Mouse (Mus musculus) embryonic facial prominence, embryonic 10.5 days (tissue): ENCODE measurements around the gene Ms4a6b. TPM values are rescaled to one million over a fixed set of nuclear protein-coding genes. Genes with fewer than 3 reads are reported as not detected.
"Not testable (repeated sequence)": the region's sequence is repeated elsewhere in the genome, so short reads cannot be mapped to it uniquely, and the experiment has no call there.

ENCODE experiments used
- DNase-seq: peaks from one replicate; pipeline ENCODE4 v3.0.0-alpha.2; 2017; ENCODE audit warnings: low spot score
- H3K27ac ChIP-seq: fragments of 300-500 bp; sonication (generic); replicated peaks from 2 replicates; pipeline ENCODE4 v1.5.1; 2016; ENCODE audit warnings: mild to moderate bottlenecking
- H3K27me3 ChIP-seq: fragments of 300-500 bp; sonication (generic); replicated peaks from 2 replicates; pipeline ENCODE4 v1.6.1; 2016; ENCODE audit warnings: low read depth, mild to moderate bottlenecking; ENCODE audit not compliant: poor library complexity, severe bottlenecking
- H3K36me3 ChIP-seq: fragments of 300-500 bp; sonication (generic); replicated peaks from 2 replicates; pipeline ENCODE4 v1.6.1; 2016; ENCODE audit warnings: mild to moderate bottlenecking, moderate library complexity
- H3K4me1 ChIP-seq: fragments of 300-500 bp; sonication (generic); 2 replicates; pipeline ENCODE4 v1.6.1; 2016
- H3K4me3 ChIP-seq: fragments of 300-500 bp; sonication (generic); 2 replicates; pipeline ENCODE4 v1.5.1; 2016; ENCODE audit warnings: mild to moderate bottlenecking, moderate library complexity
- H3K9me3 ChIP-seq: fragments of 300-500 bp; sonication (generic); 2 replicates; pipeline ENCODE4 v1.6.1; 2016; ENCODE audit warnings: mild to moderate bottlenecking
- WGBS: fragments of 180-500 bp; shearing (Covaris S2); methylation state at CpG from one replicate; pipeline ENCODE4 v1.1.7; 2016; 5-methylcytosine and 5-hydroxymethylcytosine counted together
- polyA plus RNA-seq: library from polyadenylated mRNA; unstranded; fragments of >200 nt; fragmentation: Nextera tagmentation; extraction: Ambion mirVana; gene quantifications from 2 replicates; pipeline ENCODE4 v1.2.1, GENCODE M21; 2016

Gene Ms4a6b
- polyA plus RNA-seq, 1 experiment from 2014 or later = 1.9 TPM

GRCm38 (mm10) chr19:11540166-11540821 is 24.0 kb downstream of the Ms4a6b start:
- not testable (repeated sequence) for H3K4me1 ChIP-seq, DNase-seq, H3K4me3 ChIP-seq, H3K36me3 ChIP-seq, H3K9me3 ChIP-seq, H3K27me3 ChIP-seq, H3K27ac ChIP-seq
- WGBS = 88% methylated on average over 1 of the region's 1 CpGs

GRCm38 (mm10) chr19:11544383-11544782 is 28.1 kb downstream of the Ms4a6b start:
- 90% methylated on average over 2 of the region's 2 CpGs for WGBS
- not testable (repeated sequence) for DNase-seq, H3K4me1 ChIP-seq, H3K27ac ChIP-seq, H3K36me3 ChIP-seq, H3K27me3 ChIP-seq, H3K4me3 ChIP-seq, H3K9me3 ChIP-seq

DNA sequence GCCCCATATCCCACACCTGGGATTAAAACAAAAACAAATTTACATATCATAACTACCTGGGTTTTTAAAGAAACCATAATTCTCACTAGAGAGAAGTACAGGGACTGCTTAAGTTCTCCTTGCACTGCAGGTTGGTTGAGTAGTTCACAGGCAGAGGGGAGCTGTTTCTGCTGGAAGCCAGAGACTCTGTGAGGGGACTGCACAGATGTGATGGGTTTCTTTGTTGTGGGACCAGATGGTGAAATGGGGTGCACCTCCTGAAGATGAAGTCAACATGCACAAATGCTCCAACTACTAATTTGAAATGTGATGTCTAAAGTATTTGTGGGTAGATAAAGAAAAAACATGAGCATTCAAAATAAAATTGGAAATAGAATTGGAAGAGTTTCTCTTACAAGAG is 31.6 kb downstream of the Ms4a6b start:
- no peaks in the 10 kb centered on the region for H3K27me3 ChIP-seq
- no peaks in the 10 kb centered on the region for H3K36me3 ChIP-seq
- no peak overlapping the region for H3K4me3 ChIP-seq
- no peaks in the 10 kb centered on the region for H3K4me1 ChIP-seq
- no peak overlapping the region for H3K27ac ChIP-seq
- H3K9me3 ChIP-seq = no peaks in the 10 kb centered on the region
- DNase-seq = no peak

GRCm38 (mm10) chr19:11554726-11555125 is 38.4 kb downstream of the Ms4a6b start:
- no peak overlapping the region for H3K4me3 ChIP-seq
- H3K36me3 ChIP-seq = no peaks in the 10 kb centered on the region
- H3K27ac ChIP-seq = no peak overlapping the region
- no peaks in the 10 kb centered on the region for H3K4me1 ChIP-seq
- H3K9me3 ChIP-seq = no peaks in the 10 kb centered on the region
- H3K27me3 ChIP-seq = no peaks in the 10 kb centered on the region
- DNase-seq = no peak
- 89% methylated on average over 5 of the region's 5 CpGs for WGBS

- DNase-seq, H3K36me3 ChIP-seq, H3K27ac ChIP-seq, H3K27me3 ChIP-seq, H3K9me3 ChIP-seq, H3K4me3 ChIP-seq, H3K4me1 ChIP-seq: not testable (repeated sequence)
These were observed 43.2 kb downstream of the Ms4a6b start for GRCm38 (mm10) chr19:11559560-11559959.

GRCm38 (mm10) chr19:11574965-11575364 is 58.7 kb downstream of the Ms4a6b start:
- Histone ChIP-seq H3K4me3 (no peak overlapping the region), H3K36me3 (no peaks in the 10 kb centered on the region), H3K9me3 (no peaks in the 10 kb centered on the region), H3K27me3 (no peaks in the 10 kb centered on the region), H3K27ac (no peak overlapping the region), H3K4me1 (no peaks in the 10 kb centered on the region)
- no peak for DNase-seq
- WGBS = 89% methylated on average over 8 of the region's 8 CpGs

Other genes with a start within 250 kb of the Ms4a6b start
- gene Ms4a5, start 232.6 kb upstream of the Ms4a6b start, polyA plus RNA-seq = not detected in 2 replicates
- not detected in 2 replicates for gene Ms4a14, start 202.1 kb upstream of the Ms4a6b start, polyA plus RNA-seq
- 0.55 TPM in 1 of 2 replicates, not detected in the other for gene Ms4a7, start 180.4 kb upstream of the Ms4a6b start, polyA plus RNA-seq
- gene Ms4a4a, start 141.0 kb upstream of the Ms4a6b start, polyA plus RNA-seq = 0.93 and 1.9 TPM in 2 replicates
- not detected in 2 replicates for gene Ms4a4c, start 111.7 kb upstream of the Ms4a6b start, polyA plus RNA-seq
- not detected in 2 replicates for gene Ms4a4b, start 73.0 kb upstream of the Ms4a6b start, polyA plus RNA-seq
- 1.2 and 1.7 TPM in 2 replicates for gene Ms4a6c, start 47.1 kb upstream of the Ms4a6b start, polyA plus RNA-seq
- not detected in 2 replicates for gene Gm8369, start 30.6 kb upstream of the Ms4a6b start, polyA plus RNA-seq
- 0.58 and 0.82 TPM in 2 replicates for gene Ms4a4d, start 20.3 kb downstream of the Ms4a6b start, polyA plus RNA-seq
- 0.89 and 1.7 TPM in 2 replicates for gene Ms4a6d, start 88.3 kb downstream of the Ms4a6b start, polyA plus RNA-seq
- not detected in 2 replicates for gene Ms4a2, start 107.2 kb downstream of the Ms4a6b start, polyA plus RNA-seq
- gene Ms4a3, start 124.3 kb downstream of the Ms4a6b start, polyA plus RNA-seq = 0.21 and 0.31 TPM in 2 replicates
- gene Oosp2, start 144.0 kb downstream of the Ms4a6b start, polyA plus RNA-seq = not detected in 2 replicates
- gene Oosp1, start 174.6 kb downstream of the Ms4a6b start, polyA plus RNA-seq = not detected in 2 replicates
- gene Oosp3, start 180.5 kb downstream of the Ms4a6b start, polyA plus RNA-seq = not detected in 2 replicates
- gene Gif, start 231.0 kb downstream of the Ms4a6b start, polyA plus RNA-seq = not detected in 2 replicates